In genomic region chr3:121307532-121308234, GRCm38 (mm10) we compare ENCODE assay signal across 7 mouse cellular contexts. TPM values are rescaled to one million over a fixed set of nuclear protein-coding genes. Genes with fewer than 3 reads are reported as not detected.
A peak's percentile ranks its signal among the peaks of the same experiment; 100 is the strongest.
DNase-seq lines count a peak whose midpoint lies in the region; ATAC-seq lines count a peak whose summit lies in the region.

No protein-coding gene starts in this region.

- DNase-seq in adrenal gland, adult 8-10 months = peak; percentile 48
- DNase-seq in embryo, embryonic 11 days = peak; percentile 82
- peak; percentile 62 to 69 for DNase-seq in gastrocnemius, postnatal 36 days
- peak; percentile 80 for DNase-seq in kidney, adult 18-20 months
- peak; percentile 84 for DNase-seq in limb, embryonic 10.5 days (ENCODE audit: low spot score)
- DNase-seq in midbrain, embryonic 14.5 days = peak; percentile 90
- peak; percentile 50 for DNase-seq in spleen, adult 12 weeks (ENCODE audit: low spot score)

- ATAC-seq in midbrain, embryonic 14.5 days (ENCODE audit: low FRiP score, low TSS enrichment) = peak; percentile 53; the same call in 1 of the 2 replicates

- no peak overlapping the region for H3K4me2 ChIP-seq in midbrain, embryonic 14.5 days (ENCODE audit: low read length)

- H3K4me1 ChIP-seq in limb, embryonic 10.5 days = no peaks in the 10 kb centered on the region
- H3K4me1 ChIP-seq in midbrain, embryonic 14.5 days (ENCODE audit: control insufficient read depth, insufficient read depth, low read length) = no peaks in the 10 kb centered on the region

- H3K4me3 ChIP-seq in limb, embryonic 10.5 days = no peak overlapping the region
- no peak overlapping the region for H3K4me3 ChIP-seq in midbrain, embryonic 14.5 days (replicated peaks; ENCODE audit: low read depth, low read length)

- no peak overlapping the region for H3K9ac ChIP-seq in midbrain, embryonic 14.5 days (replicated peaks; ENCODE audit: low read length)

- intact Hi-C loops in gastrocnemius, postnatal 36 days (cut with DNase I) = loop anchor here (1.0 to 10.0 kb wide), 4 partner anchors 120 to 427 kb away; partner anchors contain the start of gene Cnn3

- peak overlapping the region; percentile 57; the same call in 1 of the 2 replicates for H3K27ac ChIP-seq in limb, embryonic 10.5 days
- no peak overlapping the region for H3K27ac ChIP-seq in midbrain, embryonic 14.5 days (replicated peaks; ENCODE audit: low read depth, low read length)

- 78% methylated on average over 7 of the region's 7 CpGs for WGBS in limb, embryonic 10.5 days
- WGBS in midbrain, embryonic 14.5 days = 79% methylated on average over 7 of the region's 7 CpGs

- H3K27me3 ChIP-seq in limb, embryonic 10.5 days (ENCODE audit: low read depth, poor library complexity, severe bottlenecking) = no peaks in the 10 kb centered on the region
- H3K27me3 ChIP-seq in midbrain, embryonic 14.5 days (ENCODE audit: control insufficient read depth, insufficient read depth, low read length) = no peaks in the 10 kb centered on the region

- no peaks in the 10 kb centered on the region for H3K9me3 ChIP-seq in limb, embryonic 10.5 days (replicated peaks)
- no peaks in the 10 kb centered on the region for H3K9me3 ChIP-seq in midbrain, embryonic 14.5 days (ENCODE audit: control insufficient read depth, low read length)

- H3K36me3 ChIP-seq in limb, embryonic 10.5 days = 0 out of 2 replicates have a peak, but pooled peaks cover 4% of the 10 kb centered on the region
- H3K36me3 ChIP-seq in midbrain, embryonic 14.5 days (ENCODE audit: control insufficient read depth, insufficient read depth, low read length) = no peaks in the 10 kb centered on the region

RNA-seq across cellular contexts. Expression of gene Alg14, which starts 16.1 kb away (rescaled TPM):
- 10 to 100 TPM; 29.3 to 43.6 (median 33.2) TPM for total RNA-seq in adrenal gland, adult 8-10 months (2022)
- 1 to 10 TPM; 7.0 to 8.7 TPM for total RNA-seq in gastrocnemius, postnatal 36 days (2021)
- 26.0 and 35.0 TPM in 2 replicates for polyA plus RNA-seq in limb, embryonic 10.5 days (2016; fragmentation: Nextera tagmentation; extraction: Ambion mirVana)
- 29.8 and 34.3 TPM in 2 replicates for polyA plus RNA-seq in midbrain, embryonic 14.5 days (2014; fragmentation: Nextera tagmentation; extraction: Ambion mirVana)

RNA-seq across cellular contexts. Expression of gene Tmem56, which starts 24.8 kb away (rescaled TPM):
- 10 to 100 TPM; 43.3 to 76.1 (median 62.1) TPM for total RNA-seq in adrenal gland, adult 8-10 months (2022)
- 10 to 100 TPM; 33.7 to 37.2 TPM for total RNA-seq in gastrocnemius, postnatal 36 days (2021)
- polyA plus RNA-seq in limb, embryonic 10.5 days (2016; fragmentation: Nextera tagmentation; extraction: Ambion mirVana) = 0.96 and 1.0 TPM in 2 replicates
- 3.3 TPM in 2 replicates for polyA plus RNA-seq in midbrain, embryonic 14.5 days (2014; fragmentation: Nextera tagmentation; extraction: Ambion mirVana)
